Comparison of ENCODE assay signal across 19 mouse cellular contexts in the genomic region with DNA sequence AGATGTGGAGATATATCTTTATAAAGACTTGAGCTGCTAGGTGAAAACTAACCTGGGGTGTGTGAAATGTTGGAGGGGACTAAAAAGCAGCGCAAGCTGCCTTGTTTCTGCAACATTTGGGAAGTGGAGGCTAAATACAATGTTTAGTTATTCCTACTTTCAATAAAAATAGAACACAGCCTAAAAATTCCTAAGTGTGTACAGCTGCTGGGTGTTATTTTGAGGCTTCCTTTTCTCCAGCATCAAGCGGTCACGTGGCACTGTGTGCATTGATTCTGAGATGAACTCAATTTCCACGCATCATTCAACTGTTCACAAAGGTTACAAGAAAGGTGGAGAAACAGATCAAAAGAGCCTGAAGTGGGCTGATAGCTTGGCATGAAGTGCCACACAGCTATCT.
DNase-seq lines count a peak whose midpoint lies in the region; ATAC-seq lines count a peak whose summit lies in the region.
"Had no signal": no experiment of that assay in that cellular context is flagged by ENCODE, and none has a peak within 500 bp of the region (broad histone marks: within the 10 kb centered on the region; RNA-seq: fewer than 3 reads in every experiment).

No protein-coding gene starts in this region.

- ATAC-seq in frontal cortex, adult (ENCODE audit: low TSS enrichment) = peak; percentile 85
- ATAC-seq in megakaryocyte-erythroid progenitor cell, adult 5-6 weeks (replicated peaks; ENCODE audit: low FRiP score, low TSS enrichment, poor library complexity, severe bottlenecking) = no peak
- ATAC-seq: activated CD4-positive, CD25-positive, alpha-beta regulatory T cell, adult 4 months; forebrain, embryonic 13.5 days; forebrain, embryonic 16.5 days; hindbrain, embryonic 16.5 days had no signal

- DNase-seq in frontal cortex, postnatal 25 days (ENCODE audit: low spot score in 2 of 2) = no peak
- DNase-seq in right cerebral cortex, adult 18-20 months = peak; percentile 10
- no peak for DNase-seq in right cerebral cortex, postnatal 25 days
- DNase-seq in brain, adult 2 months (ENCODE audit: low read depth, low spot score) = peak; percentile 42
- DNase-seq: adrenal gland, adult 8-10 months; adrenal gland, postnatal 25 days; cerebellum, adult 18-20 months; cerebellum, adult 9-10 months; cerebellum, postnatal 14 days; gastrocnemius, postnatal 25 days; heart, adult 18-20 months; heart, postnatal 10 days; heart, postnatal 36 days had no signal

Comparison
In these comparisons a context has a peak if more than half of its experiments do, and no peak if none do; other contexts are left out.
1. DNase-seq: peak in right cerebral cortex, adult 18-20 months (single experiment) and brain, adult 2 months (single experiment); none in frontal cortex, postnatal 25 days (0 of 2) and right cerebral cortex, postnatal 25 days (single experiment).